Mouse (Mus musculus): ENCODE results near the gene 2310011J03Rik.
A peak's percentile ranks its signal among the peaks of the same experiment; 100 is the strongest.
"Not testable (repeated sequence)": the region's sequence is repeated elsewhere in the genome, so short reads cannot be mapped to it uniquely, and the experiment has no call there.

The 2310011J03Rik gene

GRCm38 (mm10) chr10:80320340-80320760 lies at the start of gene 2310011J03Rik:
Gene 2310011J03Rik, minus strand, starts transcription at chr10:80320537.
- peak; percentile 89 to 95 for DNase-seq (ENCODE audit: low spot score in 2 of 2)

GRCm38 (mm10) chr10:80368392-80368791 lies 48.1 kb upstream of the 2310011J03Rik start:
- no peak for DNase-seq (ENCODE audit: low spot score in 2 of 2)

GRCm38 (mm10) chr10:80367954-80368353 lies 47.6 kb upstream of the 2310011J03Rik start:
- DNase-seq (ENCODE audit: low spot score in 2 of 2), result no peak

- DNase-seq (ENCODE audit: low spot score in 2 of 2), result no peak
Measured at GRCm38 (mm10) chr10:80365736-80366135, 45.4 kb upstream of the 2310011J03Rik start.

GRCm38 (mm10) chr10:80363734-80364133 lies 43.4 kb upstream of the 2310011J03Rik start:
- DNase-seq (ENCODE audit: low spot score in 2 of 2), result no peak

- DNase-seq (ENCODE audit: low spot score in 2 of 2), result peak; percentile 37 to 55
Measured at GRCm38 (mm10) chr10:80357994-80358639, 37.8 kb upstream of the 2310011J03Rik start.

GRCm38 (mm10) chr10:80357336-80357735 lies 37.0 kb upstream of the 2310011J03Rik start:
- no peak for DNase-seq (ENCODE audit: low spot score in 2 of 2)

GRCm38 (mm10) chr10:80356737-80357136 lies 36.4 kb upstream of the 2310011J03Rik start:
- no peak for DNase-seq (ENCODE audit: low spot score in 2 of 2)

- no peak for DNase-seq (ENCODE audit: low spot score in 2 of 2)
Measured at GRCm38 (mm10) chr10:80356001-80356682, 35.8 kb upstream of the 2310011J03Rik start, which contains the start of gene Plk5. Gene Plk5, plus strand, starts transcription at chr10:80356459.

GRCm38 (mm10) chr10:80355431-80355830 lies 35.1 kb upstream of the 2310011J03Rik start:
- no peak for DNase-seq (ENCODE audit: low spot score in 2 of 2)

- DNase-seq (ENCODE audit: low spot score in 2 of 2), result no peak
Measured at GRCm38 (mm10) chr10:80352727-80353126, 32.4 kb upstream of the 2310011J03Rik start.

- DNase-seq (ENCODE audit: low spot score in 2 of 2), result no peak
Measured at GRCm38 (mm10) chr10:80351896-80352295, 31.6 kb upstream of the 2310011J03Rik start.

- peak; percentile 84 to 86 for DNase-seq (ENCODE audit: low spot score in 2 of 2)
Measured at GRCm38 (mm10) chr10:80350292-80350691, 30.0 kb upstream of the 2310011J03Rik start.

- DNase-seq (ENCODE audit: low spot score in 2 of 2), result no peak
Measured at GRCm38 (mm10) chr10:80348981-80349380, 28.6 kb upstream of the 2310011J03Rik start.

- peak in 1 of 2 experiments; percentile 67 for DNase-seq (ENCODE audit: low spot score in 2 of 2)
Measured at GRCm38 (mm10) chr10:80348244-80348781, 28.0 kb upstream of the 2310011J03Rik start, which contains the start of gene Adamtsl5. Gene Adamtsl5, minus strand, starts transcription at chr10:80348412.

- DNase-seq (ENCODE audit: low spot score in 2 of 2), result no peak
Measured at GRCm38 (mm10) chr10:80347514-80347967, 27.2 kb upstream of the 2310011J03Rik start.

- DNase-seq (ENCODE audit: low spot score in 2 of 2), result not testable (repeated sequence)
Measured at GRCm38 (mm10) chr10:80345929-80346328, 25.6 kb upstream of the 2310011J03Rik start.

- peak in 1 of 2 experiments; percentile 55 for DNase-seq (ENCODE audit: low spot score in 2 of 2)
Measured at GRCm38 (mm10) chr10:80345122-80345521, 24.8 kb upstream of the 2310011J03Rik start.

GRCm38 (mm10) chr10:80344131-80344661 lies 23.9 kb upstream of the 2310011J03Rik start:
- DNase-seq (ENCODE audit: low spot score in 2 of 2), result peak in 1 of 2 experiments; percentile 33

- DNase-seq (ENCODE audit: low spot score in 2 of 2), result no peak
Measured at GRCm38 (mm10) chr10:80343425-80343895, 23.1 kb upstream of the 2310011J03Rik start.

GRCm38 (mm10) chr10:80342749-80343424 lies 22.6 kb upstream of the 2310011J03Rik start:
- peak; percentile 40 to 68 for DNase-seq (ENCODE audit: low spot score in 2 of 2)

Measured in urinary bladder, postnatal 36 days (tissue).